Mouse (Mus musculus): Measurements from ENCODE around the gene Plxnb1. TPM values are rescaled to one million over a fixed set of nuclear protein-coding genes. Genes with fewer than 3 reads are reported as not detected.

Gene Plxnb1
- polyA plus RNA-seq, 1 experiment from 2014 or later, result 3.0 TPM

DNA sequence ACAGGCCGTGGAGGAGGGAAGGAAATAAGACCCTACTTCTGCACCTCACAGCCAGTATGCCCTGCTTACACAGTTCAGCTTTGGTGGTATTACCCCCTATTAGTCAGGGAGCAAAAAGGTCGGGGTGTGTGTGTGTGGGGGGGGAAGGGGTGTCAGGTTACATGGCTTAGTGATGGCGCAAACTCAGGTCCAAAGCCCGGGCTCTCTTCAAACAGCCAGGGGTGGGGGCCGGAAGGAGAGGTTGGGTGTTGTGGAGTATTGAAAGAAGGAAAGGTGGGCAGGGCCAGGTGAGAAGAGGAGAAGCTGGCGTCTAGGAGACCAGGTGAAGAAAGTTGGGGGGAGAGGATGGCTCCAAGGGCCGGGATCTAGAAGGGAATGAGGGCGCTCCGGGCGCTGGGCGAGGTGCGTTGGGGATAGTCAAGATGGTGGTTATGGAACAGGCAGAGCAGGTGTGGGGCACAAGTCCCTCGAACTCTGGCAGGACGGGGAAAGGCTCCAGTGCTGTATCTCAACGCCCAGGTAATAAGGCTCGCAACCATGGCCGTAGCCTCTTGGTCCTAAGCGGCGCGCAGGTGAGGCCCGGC is 544 bp upstream of the Plxnb1 start:
- Histone ChIP-seq H3K36me3 (ENCODE audit: control insufficient read depth, insufficient read depth, low read length) (no peaks in the 10 kb centered on the region), H3K9ac (ENCODE audit: low read length) (peak overlapping the region; percentile 85), H3K27ac (replicated peaks) (peak overlapping the region; percentile 96), H3K4me1 (replicated peaks; ENCODE audit: control insufficient read depth, insufficient read depth) (peaks cover 20% of the 10 kb centered on the region), H3K4me3 (ENCODE audit: low read depth, low read length) (peak overlapping the region; percentile 69), H3K27me3 (ENCODE audit: control insufficient read depth, insufficient read depth, low read length) (no peaks in the 10 kb centered on the region), H3K9me3 (ENCODE audit: control insufficient read depth, low read length) (no peaks in the 10 kb centered on the region), H3K4me2 (replicated peaks; ENCODE audit: low read depth) (peak overlapping the region; percentile 84)
- TF ChIP-seq EP300 (optimal IDR thresholded peaks at IDR 0.05) (peak; percentile 48), CTCF (IDR thresholded peaks at IDR 0.05; ENCODE audit: low read depth) (no peak)
- 5% methylated on average over 21 of the region's 21 CpGs for WGBS
- DNase-seq (ENCODE audit: low spot score), result peak; percentile 81
- ATAC-seq (ENCODE audit: low FRiP score, low TSS enrichment), result peak; percentile 49

DNA sequence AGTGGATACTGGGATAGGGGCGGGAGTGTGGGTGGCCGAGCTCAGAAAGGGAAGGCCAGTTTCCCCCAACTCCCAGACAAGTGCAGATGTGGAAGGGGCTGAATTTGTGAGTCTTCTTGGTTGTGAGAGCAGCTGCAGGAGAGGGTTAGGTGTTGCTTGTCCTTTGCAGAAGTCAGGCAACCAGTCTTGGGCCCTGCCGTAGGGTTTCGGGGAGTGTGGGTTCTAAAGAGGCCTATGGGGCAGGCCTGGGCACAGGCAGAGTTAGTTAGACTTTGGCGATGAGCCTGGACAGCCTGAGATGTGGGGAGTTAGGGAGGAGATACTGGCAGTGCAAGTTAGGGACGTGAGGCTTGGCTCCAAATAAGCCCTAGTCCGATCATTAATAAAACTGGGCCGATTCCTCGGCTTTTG is 1.1 kb downstream of the Plxnb1 start:
- peak overlapping the region; percentile 85 for H3K9ac ChIP-seq (ENCODE audit: low read length)
- H3K4me1 ChIP-seq (replicated peaks; ENCODE audit: control insufficient read depth, insufficient read depth), result peaks cover 20% of the 10 kb centered on the region
- H3K36me3 ChIP-seq (ENCODE audit: control insufficient read depth, insufficient read depth, low read length), result no peaks in the 10 kb centered on the region
- H3K4me2 ChIP-seq (replicated peaks; ENCODE audit: low read depth), result peak overlapping the region; percentile 84
- ATAC-seq (ENCODE audit: low FRiP score, low TSS enrichment), result no peak
- no peaks in the 10 kb centered on the region for H3K27me3 ChIP-seq (ENCODE audit: control insufficient read depth, insufficient read depth, low read length)
- DNase-seq (ENCODE audit: low spot score), result no peak
- peak overlapping the region; percentile 96 for H3K27ac ChIP-seq (replicated peaks)
- WGBS, result 16% methylated on average over 9 of the region's 9 CpGs
- H3K4me3 ChIP-seq (ENCODE audit: low read depth, low read length), result peak overlapping the region; percentile 69
- TF ChIP-seq EP300 (optimal IDR thresholded peaks at IDR 0.05) (no peak), CTCF (IDR thresholded peaks at IDR 0.05; ENCODE audit: low read depth) (no peak)
- no peaks in the 10 kb centered on the region for H3K9me3 ChIP-seq (ENCODE audit: control insufficient read depth, low read length)

DNA sequence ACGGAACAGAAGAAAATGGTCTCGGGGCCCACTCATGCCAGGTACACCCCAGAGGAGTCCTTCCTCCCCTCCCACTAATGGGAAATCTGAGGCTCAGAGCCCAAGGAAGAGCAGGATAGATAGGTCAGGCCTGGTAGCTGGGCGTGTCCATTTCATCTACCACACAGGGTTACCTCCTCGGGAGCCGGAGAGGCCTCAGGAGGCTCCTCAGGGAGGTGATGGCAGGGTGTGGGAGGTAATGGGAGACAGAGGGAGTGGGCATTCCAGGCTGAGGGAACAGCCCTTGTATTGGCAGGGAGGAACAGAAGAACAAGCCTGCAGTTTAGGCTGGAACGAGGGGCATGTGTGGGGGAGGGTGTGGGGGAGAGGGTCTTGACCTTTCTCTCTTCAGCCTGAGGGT is 1.7 kb downstream of the Plxnb1 start:
- H3K36me3 ChIP-seq (ENCODE audit: control insufficient read depth, insufficient read depth, low read length), result no peaks in the 10 kb centered on the region
- 30% methylated on average over 6 of the region's 6 CpGs for WGBS
- no peak for ATAC-seq (ENCODE audit: low FRiP score, low TSS enrichment)
- TF ChIP-seq CTCF (IDR thresholded peaks at IDR 0.05; ENCODE audit: low read depth), result no peak
- no peak for TF ChIP-seq EP300 (optimal IDR thresholded peaks at IDR 0.05)
- H3K4me2 ChIP-seq (replicated peaks; ENCODE audit: low read depth), result peak overlapping the region; percentile 84
- H3K27ac ChIP-seq (replicated peaks), result peak overlapping the region; percentile 96
- peak; percentile 34 for DNase-seq (ENCODE audit: low spot score)
- peaks cover 20% of the 10 kb centered on the region for H3K4me1 ChIP-seq (replicated peaks; ENCODE audit: control insufficient read depth, insufficient read depth)
- H3K9me3 ChIP-seq (ENCODE audit: control insufficient read depth, low read length), result no peaks in the 10 kb centered on the region
- no peaks in the 10 kb centered on the region for H3K27me3 ChIP-seq (ENCODE audit: control insufficient read depth, insufficient read depth, low read length)
- H3K4me3 ChIP-seq (ENCODE audit: low read depth, low read length), result peak overlapping the region; percentile 69
- peak overlapping the region; percentile 85; the same call in 1 of the 2 replicates for H3K9ac ChIP-seq (ENCODE audit: low read length)

DNA sequence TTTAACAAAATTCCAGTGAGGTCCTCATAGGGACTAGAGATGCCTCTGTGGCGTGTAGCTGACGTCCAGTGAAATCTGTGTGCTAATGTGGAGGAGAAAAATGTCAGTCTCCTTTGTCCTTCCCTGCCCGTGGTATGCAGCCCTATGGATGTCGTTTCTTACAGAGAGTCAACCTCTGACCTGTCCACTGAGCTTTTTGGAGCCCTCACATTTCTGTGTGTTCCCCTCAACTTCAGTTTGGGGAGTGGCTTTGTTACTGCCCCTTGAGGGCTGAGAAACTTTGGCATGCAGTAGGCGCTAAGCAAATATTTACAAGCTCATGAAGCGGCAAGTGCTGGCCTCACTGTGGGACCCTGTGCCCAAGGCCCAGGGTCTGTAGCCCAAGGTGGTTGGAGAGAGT is 2.1 kb downstream of the Plxnb1 start:
- DNase-seq (ENCODE audit: low spot score) (no peak), ATAC-seq (ENCODE audit: low FRiP score, low TSS enrichment) (no peak)
- TF ChIP-seq EP300 (optimal IDR thresholded peaks at IDR 0.05) (no peak), CTCF (IDR thresholded peaks at IDR 0.05; ENCODE audit: low read depth) (no peak)
- H3K4me1 ChIP-seq (replicated peaks; ENCODE audit: control insufficient read depth, insufficient read depth), result peaks cover 20% of the 10 kb centered on the region
- H3K4me2 ChIP-seq (replicated peaks; ENCODE audit: low read depth), result peak overlapping the region; percentile 84
- peak overlapping the region; percentile 69 for H3K4me3 ChIP-seq (ENCODE audit: low read depth, low read length)
- H3K27ac ChIP-seq (replicated peaks), result peak overlapping the region; percentile 96
- H3K9ac ChIP-seq (ENCODE audit: low read length), result peak overlapping the region; percentile 27; the same call in 1 of the 2 replicates
- 16% methylated on average over 6 of the region's 6 CpGs for WGBS
- H3K36me3 ChIP-seq (ENCODE audit: control insufficient read depth, insufficient read depth, low read length), result no peaks in the 10 kb centered on the region
- no peaks in the 10 kb centered on the region for H3K27me3 ChIP-seq (ENCODE audit: control insufficient read depth, insufficient read depth, low read length)
- H3K9me3 ChIP-seq (ENCODE audit: control insufficient read depth, low read length), result no peaks in the 10 kb centered on the region

DNA sequence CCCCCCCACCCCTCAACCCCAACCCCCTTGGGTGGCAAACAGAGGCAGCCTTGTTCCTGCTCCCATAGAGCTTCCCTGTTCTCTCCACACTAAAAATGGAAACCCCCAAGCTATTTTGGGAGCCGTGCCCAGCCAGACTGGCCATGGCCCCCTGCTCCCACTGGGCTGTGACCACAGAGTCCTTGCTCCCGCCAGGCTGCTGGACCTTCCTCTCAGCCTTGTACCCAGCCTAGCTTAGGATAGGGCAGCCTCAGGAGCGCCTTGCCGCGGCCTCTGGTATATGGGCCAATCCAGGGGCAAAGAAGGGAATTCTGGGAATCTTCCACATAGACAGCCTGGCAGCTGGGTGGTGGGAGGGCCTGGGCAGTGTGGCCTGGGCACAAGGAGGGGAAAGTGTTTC is 2.6 kb downstream of the Plxnb1 start:
- ATAC-seq (ENCODE audit: low FRiP score, low TSS enrichment), result no peak
- 50% methylated on average over 5 of the region's 5 CpGs for WGBS
- Histone ChIP-seq H3K27ac (replicated peaks) (peak overlapping the region; percentile 96), H3K27me3 (ENCODE audit: control insufficient read depth, insufficient read depth, low read length) (no peaks in the 10 kb centered on the region), H3K9ac (ENCODE audit: low read length) (no peak overlapping the region; the same call in 1 of the 2 replicates), H3K9me3 (ENCODE audit: control insufficient read depth, low read length) (no peaks in the 10 kb centered on the region), H3K4me3 (ENCODE audit: low read depth, low read length) (no peak overlapping the region), H3K4me2 (replicated peaks; ENCODE audit: low read depth) (peak overlapping the region; percentile 84), H3K4me1 (replicated peaks; ENCODE audit: control insufficient read depth, insufficient read depth) (peaks cover 20% of the 10 kb centered on the region), H3K36me3 (ENCODE audit: control insufficient read depth, insufficient read depth, low read length) (no peaks in the 10 kb centered on the region)
- DNase-seq (ENCODE audit: low spot score), result peak; percentile 33
- TF ChIP-seq EP300 (optimal IDR thresholded peaks at IDR 0.05), result no peak
- no peak for TF ChIP-seq CTCF (IDR thresholded peaks at IDR 0.05; ENCODE audit: low read depth)

DNA sequence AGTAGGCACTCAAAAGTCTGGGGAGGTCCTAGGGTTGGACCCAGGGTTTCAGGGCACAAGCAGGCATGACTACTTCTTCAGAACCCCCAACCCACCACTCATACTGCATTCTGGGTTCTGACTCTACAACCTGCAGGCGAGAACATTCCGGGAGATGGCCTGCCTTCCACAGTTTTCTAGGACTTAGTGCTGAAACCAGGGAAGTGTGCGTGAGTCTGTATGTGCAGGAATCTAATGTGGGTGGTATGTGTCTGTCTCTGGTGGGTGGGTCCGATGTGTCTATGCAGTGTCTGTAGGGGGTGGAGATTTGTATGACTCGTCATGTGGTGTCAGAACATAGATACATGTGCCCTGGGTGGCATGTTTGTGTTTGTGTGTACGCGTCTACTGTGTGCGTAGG is 3.2 kb downstream of the Plxnb1 start:
- no peak for DNase-seq (ENCODE audit: low spot score)
- Histone ChIP-seq H3K27ac (replicated peaks) (peak overlapping the region; percentile 96), H3K36me3 (ENCODE audit: control insufficient read depth, insufficient read depth, low read length) (no peaks in the 10 kb centered on the region), H3K4me3 (ENCODE audit: low read depth, low read length) (no peak overlapping the region), H3K9me3 (ENCODE audit: control insufficient read depth, low read length) (no peaks in the 10 kb centered on the region), H3K9ac (ENCODE audit: low read length) (no peak overlapping the region), H3K4me2 (replicated peaks; ENCODE audit: low read depth) (peak overlapping the region; percentile 2; the same call in 1 of the 2 replicates), H3K4me1 (replicated peaks; ENCODE audit: control insufficient read depth, insufficient read depth) (peaks cover 20% of the 10 kb centered on the region), H3K27me3 (ENCODE audit: control insufficient read depth, insufficient read depth, low read length) (no peaks in the 10 kb centered on the region)
- 64% methylated on average over 8 of the region's 8 CpGs for WGBS
- TF ChIP-seq EP300 (optimal IDR thresholded peaks at IDR 0.05) (no peak), CTCF (IDR thresholded peaks at IDR 0.05; ENCODE audit: low read depth) (no peak)
- ATAC-seq (ENCODE audit: low FRiP score, low TSS enrichment), result no peak
